In the genomic region with DNA sequence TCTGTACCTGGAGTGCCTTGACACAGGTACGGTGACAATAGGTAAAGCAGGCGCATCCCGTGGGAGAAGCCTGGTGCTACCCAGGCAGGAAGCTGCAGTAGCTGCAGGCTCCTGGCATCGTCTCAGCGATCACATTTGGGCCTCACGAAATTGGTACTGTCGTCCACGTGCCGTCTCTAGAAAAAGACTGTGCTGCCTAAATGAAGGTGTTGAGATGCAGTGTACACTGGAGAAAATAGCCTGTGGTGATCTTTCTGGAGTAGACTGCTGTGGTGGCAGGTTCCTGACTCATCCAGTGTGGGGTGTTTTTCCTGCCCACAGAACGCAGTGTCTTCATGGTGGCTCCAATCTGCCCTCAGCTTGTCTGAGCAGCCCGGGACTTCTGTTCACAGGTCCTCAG, we compare ENCODE assay signal across 17 mouse cellular contexts. TPM values are rescaled to one million over a fixed set of nuclear protein-coding genes. Genes with fewer than 3 reads are reported as not detected.
A peak's percentile ranks its signal among the peaks of the same experiment; 100 is the strongest.
DNase-seq lines count a peak whose midpoint lies in the region; ATAC-seq and TF ChIP-seq lines count a peak whose summit lies in the region.
"Had no signal": no experiment of that assay in that cellular context is flagged by ENCODE, and none has a peak within 500 bp of the region (broad histone marks: within the 10 kb centered on the region; RNA-seq: fewer than 3 reads in every experiment).

No protein-coding gene starts in this region.

- H3K4me3 ChIP-seq in heart, embryonic 12.5 days = no peak overlapping the region
- H3K4me3 ChIP-seq in liver, embryonic 11.5 days (ENCODE audit: low read depth, low read length) = peak overlapping the region; percentile 11; the same call in 1 of the 2 replicates
- no peak overlapping the region for H3K4me3 ChIP-seq in ES-Bruce4 (ENCODE audit: low read depth, low read length)
- no peak overlapping the region for H3K4me3 ChIP-seq in olfactory bulb, adult 2 months (ENCODE audit: insufficient read depth, low read depth, low read length)
- no peak overlapping the region for H3K4me3 ChIP-seq in midbrain, embryonic 14.5 days (replicated peaks; ENCODE audit: low read depth, low read length)
- H3K4me3 ChIP-seq: lung, embryonic 15.5 days; midbrain, embryonic 10.5 days; neural tube, embryonic 12.5 days had no signal

- no peak overlapping the region for H3K4me2 ChIP-seq in heart, embryonic 12.5 days
- peak overlapping the region; percentile 16; the same call in 1 of the 2 replicates for H3K4me2 ChIP-seq in liver, embryonic 11.5 days
- H3K4me2 ChIP-seq in midbrain, embryonic 14.5 days (ENCODE audit: low read length) = no peak overlapping the region
- H3K4me2 ChIP-seq: lung, embryonic 15.5 days; neural tube, embryonic 12.5 days had no signal

- peak overlapping the region; percentile 82; the same call in 1 of the 2 replicates for H3K27ac ChIP-seq in heart, embryonic 12.5 days (ENCODE audit: poor library complexity, severe bottlenecking)
- peak overlapping the region; percentile 46 for H3K27ac ChIP-seq in liver, embryonic 11.5 days (ENCODE audit: low read depth, low read length)
- H3K27ac ChIP-seq in ES-Bruce4 (ENCODE audit: insufficient read depth, low read length) = peak overlapping the region; percentile 92
- peak overlapping the region; percentile 66; the same call in 1 of the 2 replicates for H3K27ac ChIP-seq in olfactory bulb, adult 2 months (ENCODE audit: insufficient read depth, low read depth, low read length)
- H3K27ac ChIP-seq in midbrain, embryonic 14.5 days (replicated peaks; ENCODE audit: low read depth, low read length) = no peak overlapping the region
- H3K27ac ChIP-seq: midbrain, embryonic 10.5 days; neural tube, embryonic 12.5 days had no signal

- H3K4me1 ChIP-seq in heart, embryonic 12.5 days (replicated peaks) = peaks cover 63% of the 10 kb centered on the region
- peaks cover 59% of the 10 kb centered on the region for H3K4me1 ChIP-seq in liver, embryonic 11.5 days (replicated peaks; ENCODE audit: control insufficient read depth, insufficient read depth, low read length)
- peaks cover 5% of the 10 kb centered on the region for H3K4me1 ChIP-seq in ES-Bruce4 (ENCODE audit: control insufficient read depth, insufficient read depth, low read length)
- peaks cover 45% of the 10 kb centered on the region for H3K4me1 ChIP-seq in olfactory bulb, adult 2 months (ENCODE audit: control insufficient read depth, insufficient read depth, low read length)
- peaks cover 22% of the 10 kb centered on the region for H3K4me1 ChIP-seq in midbrain, embryonic 14.5 days (ENCODE audit: control insufficient read depth, insufficient read depth, low read length)

- H3K27me3 ChIP-seq in heart, embryonic 12.5 days (replicated peaks) = no peaks in the 10 kb centered on the region
- no peaks in the 10 kb centered on the region for H3K27me3 ChIP-seq in liver, embryonic 11.5 days (replicated peaks; ENCODE audit: control insufficient read depth, insufficient read depth, low read length)
- H3K27me3 ChIP-seq in ES-Bruce4 (ENCODE audit: control insufficient read depth, insufficient read depth, low read length, poor library complexity, severe bottlenecking) = no peaks in the 10 kb centered on the region
- H3K27me3 ChIP-seq in midbrain, embryonic 14.5 days (ENCODE audit: control insufficient read depth, insufficient read depth, low read length) = no peaks in the 10 kb centered on the region
- H3K27me3 ChIP-seq: lung, embryonic 15.5 days; neural tube, embryonic 12.5 days had no signal

- intact Hi-C loops in gastrocnemius, postnatal 14 days (cut with DNase I; ENCODE audit: low total_unique reads) = loop anchor here (5.0 kb wide), 1 partner anchor 37 kb away; a partner anchor contains a TSS

- ATAC-seq in heart, embryonic 12.5 days (ENCODE audit: insufficient number of reproducible peaks, low FRiP score) = no peak
- ATAC-seq in liver, embryonic 11.5 days (replicated peaks; ENCODE audit: low FRiP score) = no peak
- no peak for ATAC-seq in midbrain, embryonic 14.5 days (ENCODE audit: low FRiP score, low TSS enrichment)

- TF ChIP-seq POLR2A in ES-Bruce4 (IDR thresholded peaks at IDR 0.05; ENCODE audit: insufficient read depth, low read length) = no peak
- no peak for TF ChIP-seq POLR2A in olfactory bulb, adult 2 months (IDR thresholded peaks at IDR 0.05; ENCODE audit: insufficient read depth, low read depth, low read length)

- peaks cover 36% of the 10 kb centered on the region for H3K36me3 ChIP-seq in heart, embryonic 12.5 days
- peaks cover 23% of the 10 kb centered on the region for H3K36me3 ChIP-seq in liver, embryonic 11.5 days (ENCODE audit: control insufficient read depth, insufficient read depth, low read length)
- peaks cover 30% of the 10 kb centered on the region for H3K36me3 ChIP-seq in ES-Bruce4 (ENCODE audit: control insufficient read depth, insufficient read depth, low read length, poor library complexity, severe bottlenecking)
- peaks cover 33% of the 10 kb centered on the region for H3K36me3 ChIP-seq in midbrain, embryonic 14.5 days (ENCODE audit: control insufficient read depth, insufficient read depth, low read length)

- TF ChIP-seq EP300 in ES-Bruce4 (IDR thresholded peaks at IDR 0.05; ENCODE audit: insufficient read depth, low read depth, low read length) = no peak

- no peak for DNase-seq in heart, adult 9 months (ENCODE audit: low spot score in 2 of 2)
- DNase-seq in liver, embryonic 11.5 days (ENCODE audit: low spot score) = no peak
- no peak for DNase-seq in liver
- DNase-seq in midbrain, embryonic 14.5 days = no peak
- no peak for DNase-seq in gastrocnemius, postnatal 14 days
- DNase-seq: adrenal gland, postnatal 25 days; cerebellum, adult 11 months; embryo, embryonic 11 days; kidney, postnatal 14 days; layer of hippocampus, postnatal 36 days; spleen, adult 18-20 months had no signal

- no peaks in the 10 kb centered on the region for H3K9me3 ChIP-seq in heart, embryonic 12.5 days (replicated peaks)
- H3K9me3 ChIP-seq in liver, embryonic 11.5 days (ENCODE audit: control insufficient read depth, low read length) = no peaks in the 10 kb centered on the region
- H3K9me3 ChIP-seq in ES-Bruce4 (replicated peaks; ENCODE audit: control insufficient read depth, insufficient read depth, low read length, poor library complexity, severe bottlenecking) = no peaks in the 10 kb centered on the region
- H3K9me3 ChIP-seq in midbrain, embryonic 14.5 days (ENCODE audit: control insufficient read depth, low read length) = no peaks in the 10 kb centered on the region
- H3K9me3 ChIP-seq: lung, embryonic 15.5 days; midbrain, embryonic 10.5 days; neural tube, embryonic 12.5 days had no signal

- 0 out of 2 replicates have a peak overlapping the region, but pooled peaks have one; percentile 34 for H3K9ac ChIP-seq in heart, embryonic 12.5 days
- no peak overlapping the region for H3K9ac ChIP-seq in liver, embryonic 11.5 days (ENCODE audit: low read depth, low read length)
- peak overlapping the region; percentile 95 for H3K9ac ChIP-seq in ES-Bruce4 (ENCODE audit: low read depth, poor library complexity, severe bottlenecking)
- H3K9ac ChIP-seq in midbrain, embryonic 14.5 days (replicated peaks; ENCODE audit: low read length) = no peak overlapping the region
- H3K9ac ChIP-seq: neural tube, embryonic 12.5 days had no signal

- 88% methylated on average over 11 of the region's 11 CpGs for WGBS in heart, embryonic 12.5 days
- 85% methylated on average over 11 of the region's 11 CpGs for WGBS in liver, embryonic 11.5 days
- 57% methylated on average over 11 of the region's 11 CpGs for WGBS in olfactory bulb, adult 2 months
- 95% methylated on average over 11 of the region's 11 CpGs for WGBS in midbrain, embryonic 14.5 days

- TF ChIP-seq CTCF in ES-Bruce4 (IDR thresholded peaks at IDR 0.05; ENCODE audit: low read depth, low read length) = no peak
- TF ChIP-seq CTCF in olfactory bulb, adult 2 months (IDR thresholded peaks at IDR 0.05; ENCODE audit: insufficient read depth, low read depth, low read length) = no peak

RNA-seq across cellular contexts. Expression of a gene that starts 34.8 kb away (rescaled TPM):
- 53.4 and 56.6 TPM in 2 replicates for polyA plus RNA-seq in heart, embryonic 12.5 days (2016; fragmentation: Nextera tagmentation; extraction: Ambion mirVana)
- polyA plus RNA-seq in liver, embryonic 11.5 days (2014; fragmentation: Nextera tagmentation; extraction: Ambion mirVana) = 20.9 and 22.8 TPM in 2 replicates
- 77.5 and 77.7 TPM in 2 replicates for polyA plus RNA-seq in ES-Bruce4 (2011; ENCODE audit: insufficient read depth, insufficient read length, low read depth, missing spikeins)
- polyA plus RNA-seq in olfactory bulb, adult 2 months (2012; ENCODE audit: insufficient read depth, insufficient read length, low replicate concordance, missing spikeins) = not detected in 2 replicates
- polyA plus RNA-seq in midbrain, embryonic 14.5 days (2014; fragmentation: Nextera tagmentation; extraction: Ambion mirVana) = 48.7 and 58.1 TPM in 2 replicates
- 10 to 100 TPM; 58.1 to 58.7 TPM for total RNA-seq in gastrocnemius, postnatal 14 days (2021)

Comparison
In these comparisons a context has a peak if more than half of its experiments do, and no peak if none do; other contexts are left out.
1. H3K9ac ChIP-seq: peak in heart, embryonic 12.5 days (single experiment) and ES-Bruce4 (single experiment); none in liver, embryonic 11.5 days (single experiment) and midbrain, embryonic 14.5 days (single experiment).